Comparison of ENCODE assay signal across 18 mouse cellular contexts in the genomic region with DNA sequence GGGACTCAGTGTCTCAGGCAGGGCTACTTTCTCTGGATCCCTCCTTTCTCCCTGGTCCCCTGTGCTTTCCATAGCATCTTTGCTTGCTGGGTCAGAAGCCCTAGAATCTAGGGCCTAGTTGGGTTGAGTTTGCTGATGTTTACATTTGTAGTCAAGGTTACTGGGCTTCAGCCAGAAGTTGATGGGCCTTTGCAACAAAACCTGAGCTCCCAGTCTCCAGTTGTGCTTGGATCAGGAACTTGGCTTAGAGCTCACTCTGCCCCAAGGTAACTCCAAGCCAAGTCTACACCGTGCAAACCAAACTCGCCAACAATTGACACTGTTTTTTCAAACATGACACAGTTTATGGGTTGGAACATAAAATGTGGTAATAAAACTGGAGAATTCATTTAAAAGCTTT.
DNase-seq lines count a peak whose midpoint lies in the region; ATAC-seq and TF ChIP-seq lines count a peak whose summit lies in the region.
"Had no signal": no experiment of that assay in that cellular context is flagged by ENCODE, and none has a peak within 500 bp of the region (broad histone marks: within the 10 kb centered on the region; RNA-seq: fewer than 3 reads in every experiment).

No protein-coding gene starts in this region.

- H3K4me1 ChIP-seq in embryonic facial prominence, embryonic 14.5 days (ENCODE audit: control insufficient read depth, insufficient read depth, low read length) = no peaks in the 10 kb centered on the region
- H3K4me1 ChIP-seq in embryonic facial prominence, embryonic 10.5 days = no peaks in the 10 kb centered on the region
- no peaks in the 10 kb centered on the region for H3K4me1 ChIP-seq in intestine, embryonic 14.5 days (replicated peaks; ENCODE audit: control insufficient read depth, insufficient read depth, low read length)
- H3K4me1 ChIP-seq in intestine, postnatal 0 days (replicated peaks; ENCODE audit: control insufficient read depth, insufficient read depth, low read length) = no peaks in the 10 kb centered on the region; the same call in 1 of the 2 replicates
- H3K4me1 ChIP-seq in limb, embryonic 15.5 days = no peaks in the 10 kb centered on the region
- H3K4me1 ChIP-seq: kidney, embryonic 15.5 days; liver, embryonic 15.5 days; megakaryocyte, embryonic 14.5 days had no signal

- no peak for TF ChIP-seq CTCF in intestine, postnatal 0 days (IDR thresholded peaks at IDR 0.05; ENCODE audit: low read depth)

- no peak overlapping the region for H3K27ac ChIP-seq in embryonic facial prominence, embryonic 14.5 days (replicated peaks; ENCODE audit: low read depth, low read length)
- H3K27ac ChIP-seq in embryonic facial prominence, embryonic 10.5 days (replicated peaks) = no peak overlapping the region
- H3K27ac ChIP-seq in intestine, embryonic 14.5 days (ENCODE audit: low read depth) = no peak overlapping the region
- no peak overlapping the region for H3K27ac ChIP-seq in intestine, postnatal 0 days (ENCODE audit: low read depth, low read length)
- peak overlapping the region; percentile 62; the same call in 1 of the 2 replicates for H3K27ac ChIP-seq in limb, embryonic 15.5 days
- H3K27ac ChIP-seq: kidney, embryonic 15.5 days; liver, embryonic 15.5 days had no signal

- 68% methylated on average over 2 of the region's 2 CpGs for WGBS in embryonic facial prominence, embryonic 14.5 days
- WGBS in embryonic facial prominence, embryonic 10.5 days = 89% methylated on average over 2 of the region's 2 CpGs
- 70% methylated on average over 2 of the region's 2 CpGs for WGBS in intestine, embryonic 14.5 days
- WGBS in intestine, postnatal 0 days = 60% methylated on average over 2 of the region's 2 CpGs
- 28% methylated on average over 2 of the region's 2 CpGs for WGBS in limb, embryonic 15.5 days

- H3K27me3 ChIP-seq in embryonic facial prominence, embryonic 14.5 days (replicated peaks; ENCODE audit: control insufficient read depth, insufficient read depth, low read length) = no peaks in the 10 kb centered on the region
- no peaks in the 10 kb centered on the region for H3K27me3 ChIP-seq in embryonic facial prominence, embryonic 10.5 days (replicated peaks; ENCODE audit: low read depth, poor library complexity, severe bottlenecking)
- H3K27me3 ChIP-seq in intestine, embryonic 14.5 days (replicated peaks; ENCODE audit: control insufficient read depth, insufficient read depth, low read length) = no peaks in the 10 kb centered on the region
- H3K27me3 ChIP-seq in intestine, postnatal 0 days (replicated peaks; ENCODE audit: control insufficient read depth, insufficient read depth, low read length) = no peaks in the 10 kb centered on the region
- H3K27me3 ChIP-seq in limb, embryonic 15.5 days = no peaks in the 10 kb centered on the region
- H3K27me3 ChIP-seq: CH12.LX; kidney, embryonic 15.5 days; liver, embryonic 15.5 days had no signal

- no peak overlapping the region for H3K4me3 ChIP-seq in embryonic facial prominence, embryonic 14.5 days (ENCODE audit: low read depth, low read length)
- no peak overlapping the region for H3K4me3 ChIP-seq in embryonic facial prominence, embryonic 10.5 days
- H3K4me3 ChIP-seq in intestine, embryonic 14.5 days (ENCODE audit: low read depth, low read length) = no peak overlapping the region
- H3K4me3 ChIP-seq in intestine, postnatal 0 days (ENCODE audit: low read depth, low read length) = no peak overlapping the region
- H3K4me3 ChIP-seq in limb, embryonic 15.5 days = no peak overlapping the region
- H3K4me3 ChIP-seq: erythroblast, embryonic 14.5 days; kidney, embryonic 15.5 days; liver, embryonic 15.5 days; megakaryocyte, embryonic 14.5 days had no signal

- 0 out of 2 replicates have a peak, but pooled peaks have one; percentile 62 for ATAC-seq in embryonic facial prominence, embryonic 14.5 days (ENCODE audit: low read depth)
- no peak for ATAC-seq in intestine, embryonic 14.5 days (replicated peaks; ENCODE audit: low FRiP score, low TSS enrichment, low read depth)
- no peak for ATAC-seq in intestine, postnatal 0 days
- peak; percentile 81; the same call in 1 of the 2 replicates for ATAC-seq in limb, embryonic 15.5 days (ENCODE audit: insufficient number of reproducible peaks, low FRiP score, low TSS enrichment, low read depth)
- ATAC-seq: forebrain, embryonic 16.5 days had no signal

- H3K4me2 ChIP-seq in embryonic facial prominence, embryonic 14.5 days (ENCODE audit: low read depth, low read length) = no peak overlapping the region
- H3K4me2 ChIP-seq in intestine, embryonic 14.5 days (ENCODE audit: low read length) = no peak overlapping the region
- H3K4me2 ChIP-seq in intestine, postnatal 0 days (replicated peaks; ENCODE audit: low read depth) = no peak overlapping the region
- no peak overlapping the region for H3K4me2 ChIP-seq in limb, embryonic 15.5 days
- H3K4me2 ChIP-seq: kidney, embryonic 15.5 days; liver, embryonic 15.5 days had no signal

- H3K9ac ChIP-seq in embryonic facial prominence, embryonic 14.5 days (ENCODE audit: low read depth, low read length) = no peak overlapping the region
- no peak overlapping the region for H3K9ac ChIP-seq in intestine, embryonic 14.5 days (ENCODE audit: low read length)
- no peak overlapping the region for H3K9ac ChIP-seq in intestine, postnatal 0 days (ENCODE audit: low read depth, low read length)
- H3K9ac ChIP-seq in limb, embryonic 15.5 days = no peak overlapping the region
- H3K9ac ChIP-seq: kidney, embryonic 15.5 days; liver, embryonic 15.5 days had no signal

- peak; percentile 72 for DNase-seq in embryonic facial prominence, embryonic 14.5 days (ENCODE audit: low spot score)
- DNase-seq in embryonic facial prominence, embryonic 10.5 days (ENCODE audit: low spot score) = no peak
- DNase-seq in intestine, embryonic 14.5 days (ENCODE audit: low spot score) = peak; percentile 42
- DNase-seq in lung, postnatal 36 days = peak; percentile 34
- DNase-seq in lung, postnatal 14 days = no peak
- no peak for DNase-seq in yolk sac, embryonic 10.5 days (ENCODE audit: low spot score)
- DNase-seq: adrenal gland, adult 8-10 months; cerebellum, adult 11-12 months; cerebellum, postnatal 25 days; thymus, postnatal 36 days had no signal

- no peaks in the 10 kb centered on the region for H3K9me3 ChIP-seq in embryonic facial prominence, embryonic 14.5 days (ENCODE audit: control insufficient read depth, low read length)
- H3K9me3 ChIP-seq in embryonic facial prominence, embryonic 10.5 days = no peaks in the 10 kb centered on the region
- H3K9me3 ChIP-seq in intestine, embryonic 14.5 days (ENCODE audit: control insufficient read depth, low read length) = no peaks in the 10 kb centered on the region
- no peaks in the 10 kb centered on the region for H3K9me3 ChIP-seq in intestine, postnatal 0 days (ENCODE audit: control insufficient read depth)
- H3K9me3 ChIP-seq in limb, embryonic 15.5 days = no peaks in the 10 kb centered on the region
- H3K9me3 ChIP-seq: kidney, embryonic 15.5 days; liver, embryonic 15.5 days; megakaryocyte, embryonic 14.5 days had no signal

- H3K36me3 ChIP-seq in embryonic facial prominence, embryonic 14.5 days (ENCODE audit: control insufficient read depth, insufficient read depth, low read length) = no peaks in the 10 kb centered on the region
- no peaks in the 10 kb centered on the region for H3K36me3 ChIP-seq in embryonic facial prominence, embryonic 10.5 days (replicated peaks)
- no peaks in the 10 kb centered on the region for H3K36me3 ChIP-seq in intestine, embryonic 14.5 days (ENCODE audit: control insufficient read depth, insufficient read depth, low read length)
- H3K36me3 ChIP-seq in intestine, postnatal 0 days (ENCODE audit: control insufficient read depth, insufficient read depth) = no peaks in the 10 kb centered on the region
- no peaks in the 10 kb centered on the region for H3K36me3 ChIP-seq in limb, embryonic 15.5 days
- H3K36me3 ChIP-seq: kidney, embryonic 15.5 days; liver, embryonic 15.5 days had no signal

Comparison
In these comparisons a context has a peak if more than half of its experiments do, and no peak if none do; other contexts are left out.
1. DNase-seq: peak in embryonic facial prominence, embryonic 14.5 days (single experiment), intestine, embryonic 14.5 days (single experiment) and lung, postnatal 36 days (single experiment); none in embryonic facial prominence, embryonic 10.5 days (single experiment), lung, postnatal 14 days (single experiment) and yolk sac, embryonic 10.5 days (single experiment).
2. ATAC-seq: peak in embryonic facial prominence, embryonic 14.5 days (single experiment) and limb, embryonic 15.5 days (single experiment); none in intestine, embryonic 14.5 days (single experiment) and intestine, postnatal 0 days (single experiment).